Mouse (Mus musculus) liver, embryonic 15.5 days (tissue): ENCODE measurements around the gene Prnp. TPM values are rescaled to one million over a fixed set of nuclear protein-coding genes. Genes with fewer than 3 reads are reported as not detected.

Source experiments
- ATAC-seq: fragments of 200-750 bp; cut with Nextera tagmentation; 2 replicates; pipeline ENCODE4 v1.8.0; 2017; ENCODE audit warnings: moderate number of reproducible peaks, mild to moderate bottlenecking, moderate library complexity; ENCODE audit not compliant: insufficient read depth
- H3K27ac ChIP-seq: fragments of 300-500 bp; sonication (generic); replicated peaks from 2 replicates; pipeline ENCODE4 v1.5.1; 2015; ENCODE audit warnings: mild to moderate bottlenecking, inconsistent platforms
- H3K27me3 ChIP-seq: fragments of 300-500 bp; sonication (generic); 2 replicates; pipeline ENCODE4 v1.6.1; 2015; ENCODE audit warnings: mild to moderate bottlenecking, inconsistent platforms
- H3K36me3 ChIP-seq: fragments of 300-500 bp; sonication (generic); replicated peaks from 2 replicates; pipeline ENCODE4 v1.6.1; 2015; ENCODE audit warnings: moderate library complexity, mild to moderate bottlenecking, inconsistent platforms
- H3K4me1 ChIP-seq: fragments of 300-500 bp; sonication (generic); replicated peaks from 2 replicates; pipeline ENCODE4 v1.6.1; 2015; ENCODE audit warnings: inconsistent platforms
- H3K4me2 ChIP-seq: fragments of 300-500 bp; sonication (generic); 2 replicates; pipeline ENCODE4 v1.6.1; 2015; ENCODE audit warnings: moderate library complexity, mild to moderate bottlenecking, inconsistent platforms
- H3K4me3 ChIP-seq: fragments of 300-500 bp; sonication (generic); replicated peaks from 2 replicates; pipeline ENCODE4 v1.5.1; 2015; ENCODE audit warnings: mild to moderate bottlenecking, inconsistent platforms
- H3K9ac ChIP-seq: fragments of 300-500 bp; sonication (generic); 2 replicates; pipeline ENCODE4 v1.6.1; 2015; ENCODE audit warnings: moderate library complexity, mild to moderate bottlenecking, inconsistent platforms
- H3K9me3 ChIP-seq: fragments of 300-500 bp; sonication (generic); replicated peaks from 2 replicates; pipeline ENCODE4 v1.6.1; 2016; ENCODE audit warnings: inconsistent platforms
- WGBS: fragments of 180-500 bp; shearing (Covaris S2); methylation state at CpG from one replicate; pipeline ENCODE4 v1.1.7; 2015; ENCODE audit warnings: mixed read lengths; ENCODE audit not compliant: insufficient replicate concordance; 5-methylcytosine and 5-hydroxymethylcytosine counted together
- polyA plus RNA-seq: library from polyadenylated mRNA; unstranded; fragments of >200 nt; fragmentation: Nextera tagmentation; extraction: Ambion mirVana; gene quantifications from 2 replicates; pipeline ENCODE4 v1.2.1, GENCODE M21; 2015

Gene Prnp
- polyA plus RNA-seq: 32.1 and 34.1 TPM in 2 replicates

DNA sequence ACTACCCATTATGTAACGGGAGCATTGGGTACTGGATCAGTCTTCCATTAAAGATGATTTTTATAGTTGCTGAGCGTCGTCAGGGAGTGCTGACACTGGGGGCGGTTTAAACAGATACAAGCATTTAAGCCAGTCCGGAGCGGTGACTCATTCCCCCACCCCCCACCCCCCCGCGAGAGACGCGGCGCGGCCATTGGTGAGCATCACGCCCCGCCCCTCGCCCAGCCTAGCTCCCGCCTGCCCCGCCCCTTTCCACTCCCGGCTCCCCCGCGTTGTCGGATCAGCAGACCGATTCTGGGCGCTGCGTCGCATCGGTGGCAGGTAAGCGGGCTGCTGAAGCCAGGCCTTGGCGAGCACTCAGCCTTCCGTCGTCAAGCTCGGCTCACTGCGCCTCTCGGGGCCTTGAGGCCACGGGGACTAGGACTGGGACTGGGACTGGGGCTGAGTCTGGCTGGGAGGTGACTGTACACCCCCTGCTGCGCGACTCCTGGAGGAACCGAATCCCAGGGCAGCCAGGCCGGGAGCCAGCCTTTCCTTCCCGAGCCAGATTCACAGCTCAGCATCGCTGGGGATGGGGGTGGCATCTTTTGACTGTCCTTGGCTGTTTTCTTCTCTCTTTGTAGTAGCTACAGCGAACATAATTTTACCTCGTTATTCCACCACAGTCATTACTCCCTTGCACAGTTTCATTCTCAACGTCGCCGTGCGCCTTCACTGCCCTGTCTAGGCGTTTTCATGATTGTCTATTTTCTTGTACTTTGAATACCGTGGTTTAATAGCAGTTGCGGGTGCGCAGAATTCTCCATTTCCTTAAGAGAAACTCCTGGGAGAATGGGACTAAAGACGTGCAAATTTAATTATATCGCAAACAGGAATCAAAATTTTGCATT, at the start of gene Prnp, which contains the start of gene Prn:
Prnp (plus strand) TSS at position 246 of the 890 bp plus-strand sequence.
Prn (plus strand) TSS at position 275 of the 890 bp plus-strand sequence.
- ATAC-seq: peak; percentile 84
- Histone ChIP-seq H3K27ac (peak within 1 kb of the TSS; percentile 85), H3K9ac (peak within 1 kb of the TSS; percentile 88), H3K4me3 (peak within 1 kb of the TSS; percentile 72), H3K27me3 (no peaks in the 10 kb centered on the region), H3K4me1 (peaks cover 65% of the 10 kb centered on the region), H3K36me3 (peaks cover 7% of the 10 kb centered on the region; the same call in 1 of the 2 replicates), H3K9me3 (no peaks in the 10 kb centered on the region), H3K4me2 (peak within 1 kb of the TSS; percentile 79)
- WGBS: 4% methylated on average over 52 of the region's 52 CpGs

- no peaks in the 10 kb centered on the region for H3K9me3 ChIP-seq
- peaks cover 31% of the 10 kb centered on the region for H3K4me1 ChIP-seq
- no peak for ATAC-seq
- H3K4me2 ChIP-seq: no peak overlapping the region
- no peak overlapping the region for H3K9ac ChIP-seq
- H3K27ac ChIP-seq: no peak overlapping the region
- H3K4me3 ChIP-seq: no peak overlapping the region
- peaks cover 12% of the 10 kb centered on the region; the same call in 1 of the 2 replicates for H3K27me3 ChIP-seq
- no peaks in the 10 kb centered on the region for H3K36me3 ChIP-seq
- WGBS: 63% methylated on average over 3 of the region's 3 CpGs
Observed at GRCm38 (mm10) chr2:131862617-131863275, 47.0 kb upstream of the Prnp start.

DNA sequence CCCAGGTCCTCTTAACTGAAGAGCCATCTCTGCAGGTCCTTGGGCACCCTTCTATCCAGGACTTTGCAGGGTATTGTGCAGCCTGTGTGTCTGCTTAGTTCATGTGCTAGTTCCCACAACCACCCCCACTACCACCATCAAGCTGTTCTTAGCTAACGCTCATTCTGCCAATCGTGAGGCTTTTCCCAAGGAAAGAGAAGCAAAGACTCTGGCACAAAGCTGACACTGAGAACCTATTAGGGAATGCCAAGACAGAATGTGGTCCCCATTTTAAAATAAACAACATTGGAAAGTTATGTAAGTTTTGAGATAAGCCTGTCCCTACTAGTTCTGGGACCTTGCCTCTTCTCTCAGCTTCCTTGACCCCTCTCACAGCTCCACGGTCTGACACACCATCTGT, 46.3 kb upstream of the Prnp start:
- Histone ChIP-seq H3K4me3 (no peak overlapping the region), H3K4me1 (peaks cover 31% of the 10 kb centered on the region), H3K27me3 (peaks cover 10% of the 10 kb centered on the region; the same call in 1 of the 2 replicates), H3K36me3 (no peaks in the 10 kb centered on the region), H3K9ac (no peak overlapping the region), H3K27ac (no peak overlapping the region), H3K4me2 (no peak overlapping the region), H3K9me3 (no peaks in the 10 kb centered on the region)
- no peak for ATAC-seq
- WGBS: 54% methylated on average over 3 of the region's 3 CpGs

- peaks cover 2% of the 10 kb centered on the region; the same call in 1 of the 2 replicates for H3K27me3 ChIP-seq
- H3K36me3 ChIP-seq: no peaks in the 10 kb centered on the region
- no peak overlapping the region for H3K4me2 ChIP-seq
- H3K27ac ChIP-seq: peak overlapping the region; percentile 55; the same call in 1 of the 2 replicates
- H3K9ac ChIP-seq: no peak overlapping the region
- 26% methylated on average over 2 of the region's 2 CpGs for WGBS
- H3K4me3 ChIP-seq: no peak overlapping the region
- peaks cover 31% of the 10 kb centered on the region for H3K4me1 ChIP-seq
- peak; percentile 72; the same call in 1 of the 2 replicates for ATAC-seq
- H3K9me3 ChIP-seq: no peaks in the 10 kb centered on the region
Observed at GRCm38 (mm10) chr2:131864262-131864796, 45.4 kb upstream of the Prnp start.

- H3K4me3 ChIP-seq: no peak overlapping the region
- no peak overlapping the region for H3K27ac ChIP-seq
- H3K36me3 ChIP-seq: no peaks in the 10 kb centered on the region
- no peaks in the 10 kb centered on the region for H3K9me3 ChIP-seq
- no peak overlapping the region for H3K9ac ChIP-seq
- ATAC-seq: no peak
- H3K27me3 ChIP-seq: peaks cover 4% of the 10 kb centered on the region; the same call in 1 of the 2 replicates
- H3K4me1 ChIP-seq: peaks cover 31% of the 10 kb centered on the region
- no peak overlapping the region for H3K4me2 ChIP-seq
Observed at GRCm38 (mm10) chr2:131866676-131867075, 43.1 kb upstream of the Prnp start.

DNA sequence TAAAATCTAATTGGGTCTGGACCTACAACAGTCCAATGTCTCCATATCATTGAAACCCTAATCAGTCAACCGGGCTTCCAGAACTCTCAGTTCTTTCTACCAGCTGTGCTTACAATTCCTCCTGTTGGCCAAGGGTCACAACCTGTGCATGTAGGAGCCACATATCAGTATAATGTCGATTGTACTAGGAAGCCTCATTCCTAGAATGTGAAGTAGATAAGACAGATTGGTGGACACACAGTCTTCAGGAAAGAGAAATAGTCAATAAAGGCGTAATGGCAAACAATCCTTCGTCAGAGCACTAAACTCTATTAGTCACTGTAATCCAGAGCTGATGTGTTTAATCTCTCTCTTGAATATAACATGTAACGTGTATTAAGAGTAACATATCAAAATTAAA, 40.7 kb upstream of the Prnp start:
- H3K4me1 ChIP-seq: peaks cover 18% of the 10 kb centered on the region
- no peak overlapping the region for H3K9ac ChIP-seq
- no peaks in the 10 kb centered on the region for H3K36me3 ChIP-seq
- 66% methylated on average over 5 of the region's 5 CpGs for WGBS
- peaks cover 6% of the 10 kb centered on the region; the same call in 1 of the 2 replicates for H3K27me3 ChIP-seq
- no peaks in the 10 kb centered on the region for H3K9me3 ChIP-seq
- no peak overlapping the region for H3K4me2 ChIP-seq
- no peak overlapping the region for H3K4me3 ChIP-seq
- no peak overlapping the region for H3K27ac ChIP-seq
- ATAC-seq: no peak

GRCm38 (mm10) chr2:131873376-131873775, 36.4 kb upstream of the Prnp start:
- H3K9me3 ChIP-seq: no peaks in the 10 kb centered on the region
- H3K9ac ChIP-seq: no peak overlapping the region
- H3K27ac ChIP-seq: no peak overlapping the region
- no peak overlapping the region for H3K4me3 ChIP-seq
- H3K27me3 ChIP-seq: peaks cover 11% of the 10 kb centered on the region
- H3K4me2 ChIP-seq: no peak overlapping the region
- 46% methylated on average over 1 of the region's 1 CpGs for WGBS
- H3K36me3 ChIP-seq: no peaks in the 10 kb centered on the region
- ATAC-seq: no peak
- H3K4me1 ChIP-seq: no peaks in the 10 kb centered on the region

DNA sequence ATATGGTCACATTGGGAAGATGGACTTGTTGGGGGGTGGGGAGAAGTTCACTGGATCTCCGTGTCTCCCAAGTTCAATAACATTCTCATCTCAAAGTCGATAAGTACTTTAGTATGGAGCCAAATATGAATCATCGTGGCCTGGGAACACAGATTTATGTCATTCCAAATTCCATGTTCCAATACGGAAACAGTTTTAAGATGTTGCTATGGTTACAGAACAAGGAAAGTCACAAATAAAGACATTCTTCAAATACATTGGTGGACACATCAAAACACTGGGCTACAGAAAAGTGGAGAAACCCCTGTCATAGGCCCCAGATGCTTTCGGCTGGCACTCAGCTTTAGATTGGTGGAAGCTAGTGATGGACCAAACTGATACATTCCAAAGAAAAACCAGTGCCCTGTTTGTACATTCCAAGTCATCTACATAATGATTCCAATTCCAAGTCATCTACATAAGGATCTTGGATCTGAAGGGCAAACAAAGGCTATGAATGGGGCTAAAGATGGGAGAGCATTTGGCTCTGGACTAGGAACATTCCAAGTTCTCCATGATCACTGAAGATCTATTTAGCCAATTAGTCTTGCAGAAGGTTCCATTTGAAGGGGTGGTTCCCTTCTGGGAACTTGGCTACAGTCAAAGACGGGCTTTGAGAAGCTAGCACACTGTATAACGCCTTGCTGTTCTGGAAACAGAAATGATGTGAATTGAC, 33.0 kb upstream of the Prnp start:
- ATAC-seq: no peak
- Histone ChIP-seq H3K9me3 (no peaks in the 10 kb centered on the region), H3K27me3 (peaks cover 11% of the 10 kb centered on the region), H3K4me2 (no peak overlapping the region), H3K4me3 (no peak overlapping the region), H3K36me3 (no peaks in the 10 kb centered on the region), H3K4me1 (no peaks in the 10 kb centered on the region), H3K9ac (no peak overlapping the region), H3K27ac (no peak overlapping the region)
- WGBS: 66% methylated on average over 7 of the region's 7 CpGs

DNA sequence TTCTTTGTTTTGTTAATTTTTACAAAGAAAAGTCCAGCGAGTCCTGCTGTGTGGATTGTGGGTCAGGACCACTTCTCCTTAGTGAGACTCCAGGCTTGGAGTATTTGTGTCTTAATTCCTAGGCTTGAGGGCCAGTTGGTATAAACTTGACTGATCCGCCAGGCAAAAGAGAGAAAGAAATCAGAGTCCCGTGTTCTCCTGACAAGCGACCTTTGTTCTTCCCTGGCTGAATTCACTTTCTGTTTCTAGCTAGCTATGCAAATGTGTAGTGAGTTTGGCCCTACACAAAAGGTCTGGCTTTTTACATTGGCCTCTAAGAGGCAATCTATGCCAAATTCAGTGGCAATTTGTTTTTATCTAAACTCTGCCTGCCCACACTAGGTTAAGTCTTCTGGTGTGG, 28.0 kb upstream of the Prnp start:
- no peak overlapping the region for H3K4me3 ChIP-seq
- WGBS: 53% methylated on average over 4 of the region's 4 CpGs
- no peaks in the 10 kb centered on the region for H3K36me3 ChIP-seq
- H3K4me1 ChIP-seq: no peaks in the 10 kb centered on the region
- H3K4me2 ChIP-seq: no peak overlapping the region
- no peak overlapping the region for H3K27ac ChIP-seq
- no peak overlapping the region for H3K9ac ChIP-seq
- H3K27me3 ChIP-seq: peaks cover 30% of the 10 kb centered on the region
- ATAC-seq: no peak
- H3K9me3 ChIP-seq: no peaks in the 10 kb centered on the region

GRCm38 (mm10) chr2:131883136-131883535, 26.6 kb upstream of the Prnp start:
- H3K9ac ChIP-seq: no peak overlapping the region
- H3K4me2 ChIP-seq: no peak overlapping the region
- H3K4me3 ChIP-seq: no peak overlapping the region
- H3K36me3 ChIP-seq: no peaks in the 10 kb centered on the region
- 0 out of 2 replicates have a peak, but pooled peaks cover 2% of the 10 kb centered on the region for H3K4me1 ChIP-seq
- 14% methylated on average over 2 of the region's 2 CpGs for WGBS
- no peak for ATAC-seq
- H3K9me3 ChIP-seq: no peaks in the 10 kb centered on the region
- H3K27ac ChIP-seq: no peak overlapping the region
- H3K27me3 ChIP-seq: peaks cover 42% of the 10 kb centered on the region
